Mouse (Mus musculus) lung, embryonic 14.5 days (tissue): ENCODE data around the gene Iqch. TPM values are rescaled to one million over a fixed set of nuclear protein-coding genes. Genes with fewer than 3 reads are reported as not detected.
A peak's percentile ranks its signal among the peaks of the same experiment; 100 is the strongest.

Experiments
- ATAC-seq: fragments of 200-750 bp; cut with Nextera tagmentation; 2 replicates; pipeline ENCODE4 v1.8.0; 2017; ENCODE audit warnings: mild to moderate bottlenecking, moderate TSS enrichment, moderate library complexity; ENCODE audit not compliant: insufficient read depth
- DNase-seq: peaks from one replicate; pipeline ENCODE4 v3.0.0-alpha.2; 2015
- H3K27ac ChIP-seq: fragments of 300-500 bp; sonication (generic); 2 replicates; pipeline ENCODE4 v1.5.1; 2014; ENCODE audit warnings: low read depth, mild to moderate bottlenecking, moderate library complexity
- H3K27me3 ChIP-seq: fragments of 300-500 bp; sonication (generic); 2 replicates; pipeline ENCODE4 v1.6.1; 2014; ENCODE audit warnings: low read length, control low read depth; ENCODE audit not compliant: insufficient read depth
- H3K36me3 ChIP-seq: fragments of 300-500 bp; sonication (generic); 2 replicates; pipeline ENCODE4 v1.6.1; 2014; ENCODE audit warnings: control low read depth; ENCODE audit not compliant: insufficient read depth
- H3K4me1 ChIP-seq: fragments of 300-500 bp; sonication (generic); 2 replicates; pipeline ENCODE4 v1.6.1; 2014; ENCODE audit warnings: antibody characterized with exemption, control low read depth; ENCODE audit not compliant: insufficient read depth
- H3K4me2 ChIP-seq: fragments of 300-500 bp; sonication (generic); 2 replicates; pipeline ENCODE4 v1.6.1; 2014; ENCODE audit warnings: mild to moderate bottlenecking
- H3K4me3 ChIP-seq: fragments of 300-500 bp; sonication (generic); 2 replicates; pipeline ENCODE4 v1.5.1; 2014; ENCODE audit warnings: low read depth, low read length
- H3K9ac ChIP-seq: fragments of 300-500 bp; sonication (generic); 2 replicates; pipeline ENCODE4 v1.6.1; 2014
- H3K9me3 ChIP-seq: fragments of 300-500 bp; sonication (generic); 2 replicates; pipeline ENCODE4 v1.6.1; 2016; ENCODE audit warnings: low read depth, low read length, control low read depth
- CTCF ChIP-seq: IDR thresholded peaks from 2 replicates; pipeline ENCODE4 v1.5.1; 2016; ENCODE audit warnings: antibody characterized with exemption, low read depth
- WGBS: fragments of 180-500 bp; shearing (Covaris S2); extraction: QIAGEN DNeasy Blood & Tissue Kit; methylation state at CpG from one replicate; pipeline ENCODE4 v1.1.7; 2014; 5-methylcytosine and 5-hydroxymethylcytosine counted together
- polyA plus RNA-seq: library from polyadenylated mRNA; unstranded; fragments of >200 nt; fragmentation: Nextera tagmentation; extraction: Ambion mirVana; gene quantifications from 2 replicates; pipeline ENCODE4 v1.2.1, GENCODE M21; 2014

The Iqch gene
- polyA plus RNA-seq, 1 experiment from 2014 or later = 0.05 TPM

DNA sequence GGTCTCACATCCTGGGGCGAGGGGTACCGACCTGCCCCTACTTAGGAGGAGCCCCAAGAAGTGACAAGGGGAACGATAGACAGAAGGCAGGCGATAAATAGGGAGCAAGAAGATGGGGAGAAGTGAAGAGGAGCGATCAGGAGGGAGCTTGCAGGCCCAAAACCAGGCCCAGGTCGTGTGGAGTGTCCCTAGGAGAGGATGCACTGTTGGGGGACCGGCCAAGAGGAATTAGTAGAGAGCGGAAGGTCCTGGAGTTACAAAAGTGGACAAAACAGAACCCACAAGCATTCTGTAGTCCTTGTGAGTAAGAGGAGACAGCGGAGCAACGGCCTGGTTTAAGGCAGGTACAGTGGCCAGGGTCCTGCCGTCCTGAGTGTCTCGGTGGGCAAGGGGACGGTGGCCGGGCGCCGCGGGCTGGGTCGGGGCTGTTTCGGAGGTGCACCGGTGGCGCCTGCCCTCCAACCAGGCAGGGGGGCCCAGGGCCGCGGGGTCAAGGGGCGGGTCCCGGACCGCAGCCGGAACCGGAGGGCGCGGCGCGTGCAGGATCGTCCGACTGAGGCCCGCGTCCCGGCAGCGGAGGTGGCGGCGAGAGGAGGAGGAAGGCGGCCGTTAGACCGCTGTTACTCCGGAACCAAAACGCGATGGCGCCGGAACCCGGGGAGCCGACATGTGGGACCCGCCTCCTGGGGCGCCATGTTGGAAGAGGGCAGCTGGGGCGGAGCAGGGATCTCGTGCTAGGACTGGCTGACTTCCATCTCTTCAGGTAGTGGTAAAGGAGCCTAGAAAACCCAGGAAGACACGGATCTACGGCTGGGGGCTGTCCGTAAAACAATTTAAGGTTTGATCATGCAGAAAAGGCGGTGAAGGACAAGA, 224.8 kb downstream of the Iqch start, which contains the start of gene Map2k5:
Gene Map2k5 (minus strand): TSS at position 633 of the 873 bp plus-strand sequence.
- no peaks in the 10 kb centered on the region for H3K9me3 ChIP-seq

GRCm38 (mm10) chr9:63373315-63373714, 229.0 kb downstream of the Iqch start:
- Histone ChIP-seq H3K9me3 (no peaks in the 10 kb centered on the region), H3K4me3 (no peak overlapping the region), H3K4me1 (peaks cover 7% of the 10 kb centered on the region), H3K27me3 (no peaks in the 10 kb centered on the region), H3K27ac (no peak overlapping the region), H3K36me3 (peaks cover 39% of the 10 kb centered on the region), H3K4me2 (no peak overlapping the region), H3K9ac (no peak overlapping the region)
- ATAC-seq (no peak), DNase-seq (no peak)
- WGBS = 53% methylated on average over 2 of the region's 2 CpGs
- TF ChIP-seq CTCF = no peak

More for the DNA sequence above, 224.8 kb downstream of the Iqch start, which contains the start of gene Map2k5:
- H3K9ac ChIP-seq = peak within 1 kb of the TSS; percentile 87
- TF ChIP-seq CTCF = no peak
- H3K4me2 ChIP-seq = peak within 1 kb of the TSS; percentile 96
- no peaks in the 10 kb centered on the region for H3K27me3 ChIP-seq
- H3K4me3 ChIP-seq = peak within 1 kb of the TSS; percentile 82
- H3K27ac ChIP-seq = peak within 1 kb of the TSS; percentile 87
- peaks cover 7% of the 10 kb centered on the region for H3K4me1 ChIP-seq
- DNase-seq (peak; percentile 93), ATAC-seq (peak; percentile 95)
- under 1% methylated on average over 58 of the region's 58 CpGs for WGBS
- H3K36me3 ChIP-seq = peaks cover 20% of the 10 kb centered on the region

DNA sequence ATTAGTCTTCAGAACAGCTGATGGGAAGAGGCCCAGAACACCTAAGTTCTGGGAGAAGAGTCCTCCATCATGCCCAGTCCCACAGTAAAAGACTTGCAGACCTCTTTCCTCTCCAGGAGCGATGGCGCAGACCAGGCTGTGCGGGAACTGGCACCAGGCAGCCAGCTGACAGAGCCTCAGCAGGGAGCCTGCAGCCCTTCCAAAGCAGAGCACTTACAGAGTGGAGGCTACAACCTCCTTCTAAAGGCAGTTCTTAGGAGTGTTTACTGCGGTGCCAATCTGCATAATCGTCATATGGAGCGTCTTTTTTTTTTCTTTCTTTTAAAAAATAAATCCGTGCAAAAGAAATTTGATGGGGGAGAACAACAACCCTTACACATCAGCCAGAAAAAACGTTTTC, 229.8 kb downstream of the Iqch start:
- H3K4me1 ChIP-seq = peaks cover 7% of the 10 kb centered on the region
- peaks cover 41% of the 10 kb centered on the region for H3K36me3 ChIP-seq
- no peak overlapping the region for H3K4me3 ChIP-seq
- ATAC-seq (no peak), DNase-seq (no peak)
- H3K4me2 ChIP-seq = no peak overlapping the region
- WGBS = 74% methylated on average over 8 of the region's 8 CpGs
- no peak overlapping the region for H3K27ac ChIP-seq
- no peak overlapping the region for H3K9ac ChIP-seq
- no peak for TF ChIP-seq CTCF
- no peaks in the 10 kb centered on the region for H3K27me3 ChIP-seq
- no peaks in the 10 kb centered on the region for H3K9me3 ChIP-seq

Other genes starting within 250 kb of the Iqch start
- 34.6 and 37.3 TPM in 2 replicates for gene Map2k5, start 224.6 kb downstream of the Iqch start, polyA plus RNA-seq
- gene 2300009A05Rik, start 203.2 kb downstream of the Iqch start, polyA plus RNA-seq = 37.5 and 39.5 TPM in 2 replicates
- 27.3 and 29.1 TPM in 2 replicates for gene Aagab, start 167 bp upstream of the Iqch start, polyA plus RNA-seq
- 16.1 and 16.4 TPM in 2 replicates for gene Smad3, start 155.5 kb upstream of the Iqch start, polyA plus RNA-seq